Mouse (Mus musculus): ENCODE results near the gene Slit1.

Gene Slit1

GRCm38 (mm10) chr19:41655089-41655783, 88.2 kb downstream of the Slit1 start:
- DNase-seq (ENCODE audit: low spot score): no peak

- no peak for DNase-seq (ENCODE audit: low spot score)
Measured at GRCm38 (mm10) chr19:41651967-41652366, 91.5 kb downstream of the Slit1 start.

- DNase-seq (ENCODE audit: low spot score): no peak
Measured at GRCm38 (mm10) chr19:41649394-41649793, 94.1 kb downstream of the Slit1 start.

GRCm38 (mm10) chr19:41646947-41647631, 96.4 kb downstream of the Slit1 start:
- peak; percentile 82 for DNase-seq (ENCODE audit: low spot score)

GRCm38 (mm10) chr19:41643010-41643409, 100.5 kb downstream of the Slit1 start:
- DNase-seq (ENCODE audit: low spot score): no peak

- no peak for DNase-seq (ENCODE audit: low spot score)
Measured at GRCm38 (mm10) chr19:41634999-41635398, 108.5 kb downstream of the Slit1 start.

GRCm38 (mm10) chr19:41634099-41634498, 109.4 kb downstream of the Slit1 start:
- DNase-seq (ENCODE audit: low spot score): no peak

GRCm38 (mm10) chr19:41629532-41629931, 113.9 kb downstream of the Slit1 start:
- DNase-seq (ENCODE audit: low spot score): peak; percentile 70

GRCm38 (mm10) chr19:41628970-41629369, 114.5 kb downstream of the Slit1 start:
- DNase-seq (ENCODE audit: low spot score): no peak

- DNase-seq (ENCODE audit: low spot score): no peak
Measured at GRCm38 (mm10) chr19:41620366-41621092, 122.9 kb downstream of the Slit1 start.

- no peak for DNase-seq (ENCODE audit: low spot score)
Measured at GRCm38 (mm10) chr19:41618771-41619385, 124.6 kb downstream of the Slit1 start.

- no peak for DNase-seq (ENCODE audit: low spot score)
Measured at GRCm38 (mm10) chr19:41618153-41618657, 125.3 kb downstream of the Slit1 start.

- no peak for DNase-seq (ENCODE audit: low spot score)
Measured at GRCm38 (mm10) chr19:41617102-41617501, 126.4 kb downstream of the Slit1 start.

- DNase-seq (ENCODE audit: low spot score): no peak
Measured at GRCm38 (mm10) chr19:41616274-41616673, 127.2 kb downstream of the Slit1 start.

- no peak for DNase-seq (ENCODE audit: low spot score)
Measured at GRCm38 (mm10) chr19:41615606-41616224, 127.8 kb downstream of the Slit1 start.

- no peak for DNase-seq (ENCODE audit: low spot score)
Measured at GRCm38 (mm10) chr19:41613325-41614087, 130.0 kb downstream of the Slit1 start.

- DNase-seq (ENCODE audit: low spot score): no peak
Measured at GRCm38 (mm10) chr19:41611683-41612082, 131.8 kb downstream of the Slit1 start.

- DNase-seq (ENCODE audit: low spot score): no peak
Measured at GRCm38 (mm10) chr19:41606208-41606987, 137.1 kb downstream of the Slit1 start.

- no peak for DNase-seq (ENCODE audit: low spot score)
Measured at GRCm38 (mm10) chr19:41600647-41601046, 142.8 kb downstream of the Slit1 start.

GRCm38 (mm10) chr19:41597170-41597894, 146.1 kb downstream of the Slit1 start:
- no peak for DNase-seq (ENCODE audit: low spot score)
